Mouse (Mus musculus) splenic B cell, adult 2 months (primary cell): Measurements from ENCODE around the gene Snx25.
"Not testable (repeated sequence)": the region's sequence is repeated elsewhere in the genome, so short reads cannot be mapped to it uniquely, and the experiment has no call there.

Source experiments
- DNase-seq: peaks from one replicate; pipeline ENCODE4 v3.0.0-alpha.2; 2011; ENCODE audit warnings: low read depth, low spot score
- H3K27me3 ChIP-seq: 2 replicates; pipeline ENCODE4 v1.6.1; 2012; ENCODE audit warnings: mild to moderate bottlenecking, low read length, moderate library complexity, mixed read lengths; ENCODE audit not compliant: control insufficient read depth, poor library complexity, insufficient read depth, severe bottlenecking
- H3K36me3 ChIP-seq: 2 replicates; pipeline ENCODE4 v1.6.1; 2012; ENCODE audit warnings: mild to moderate bottlenecking, low read length, moderate library complexity, mixed read lengths; ENCODE audit not compliant: control insufficient read depth, poor library complexity, insufficient read depth, severe bottlenecking

Gene Snx25

DNA sequence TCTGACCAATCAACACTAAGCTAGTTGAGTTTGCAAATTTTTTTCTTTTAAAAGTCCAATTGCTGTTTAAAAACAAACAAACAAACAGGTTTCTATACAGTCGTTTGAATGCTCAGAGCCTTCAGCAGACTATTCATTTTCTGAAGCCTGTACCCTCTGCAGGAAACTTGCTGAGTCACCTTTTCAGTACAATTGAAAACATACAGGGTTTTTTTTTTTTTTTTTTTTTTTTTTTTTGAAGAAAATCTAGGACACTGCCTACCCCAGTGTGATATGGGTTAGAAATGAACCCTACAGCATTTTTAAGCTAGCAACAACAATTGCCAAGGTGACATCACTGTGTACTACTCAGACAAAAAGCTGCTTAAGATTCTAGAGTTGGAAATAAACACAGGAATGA, 8.0 kb downstream of the Snx25 start:
- H3K27me3 ChIP-seq = no peaks in the 10 kb centered on the region
- H3K36me3 ChIP-seq = 0 out of 2 replicates have a peak, but pooled peaks cover 3% of the 10 kb centered on the region
- DNase-seq = no peak

DNA sequence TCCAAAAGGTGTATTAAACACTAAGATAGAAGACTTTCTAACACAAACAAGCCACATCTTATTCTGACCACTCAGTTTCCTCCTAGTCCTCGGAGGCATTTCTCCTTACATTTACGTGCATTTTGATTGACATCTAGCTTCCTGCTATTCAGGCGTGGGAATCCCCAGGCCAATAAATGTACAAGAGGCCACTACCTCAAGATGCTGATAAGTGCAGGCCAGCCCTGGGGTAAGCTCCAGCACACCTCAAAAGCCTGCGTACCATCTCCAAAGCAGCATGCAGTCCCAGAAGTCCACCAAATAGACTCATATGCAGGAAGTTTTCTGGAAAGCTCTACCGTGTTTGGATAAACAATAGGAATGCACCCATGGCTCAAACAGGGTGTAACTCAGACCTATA, 8.5 kb downstream of the Snx25 start:
- DNase-seq = no peak

DNA sequence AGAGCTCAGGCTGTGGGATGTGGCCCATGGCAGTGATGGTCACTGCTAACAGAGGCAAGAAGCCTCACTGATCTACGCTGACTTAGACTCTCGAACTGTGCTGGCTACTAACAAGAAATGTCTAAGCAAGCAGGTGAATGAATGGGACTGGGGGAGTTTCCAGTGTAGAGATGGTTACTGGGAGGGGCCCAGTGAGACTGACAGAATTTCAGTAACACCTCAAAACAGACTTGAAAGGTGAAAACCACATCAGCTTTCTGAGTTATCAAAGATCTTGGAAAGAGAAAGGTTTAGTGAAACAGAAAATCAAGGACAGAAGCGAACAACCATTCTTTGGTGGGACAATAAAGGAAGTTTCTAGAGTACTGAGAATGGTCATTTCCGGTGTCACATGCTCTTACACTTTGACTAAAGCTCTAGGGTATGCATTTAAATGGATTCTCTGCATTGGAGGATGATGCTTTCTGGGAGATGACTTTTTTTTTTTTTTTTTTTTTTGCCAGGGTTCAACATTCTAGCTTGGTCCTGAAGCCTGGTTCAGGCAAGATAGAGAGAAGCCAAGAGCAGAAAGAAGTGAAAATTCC, 9.4 kb downstream of the Snx25 start:
- H3K27me3 ChIP-seq = no peaks in the 10 kb centered on the region
- no peak for DNase-seq

More for the DNA sequence above, 8.5 kb downstream of the Snx25 start:
- no peaks in the 10 kb centered on the region for H3K27me3 ChIP-seq
- no peaks in the 10 kb centered on the region for H3K36me3 ChIP-seq

DNA sequence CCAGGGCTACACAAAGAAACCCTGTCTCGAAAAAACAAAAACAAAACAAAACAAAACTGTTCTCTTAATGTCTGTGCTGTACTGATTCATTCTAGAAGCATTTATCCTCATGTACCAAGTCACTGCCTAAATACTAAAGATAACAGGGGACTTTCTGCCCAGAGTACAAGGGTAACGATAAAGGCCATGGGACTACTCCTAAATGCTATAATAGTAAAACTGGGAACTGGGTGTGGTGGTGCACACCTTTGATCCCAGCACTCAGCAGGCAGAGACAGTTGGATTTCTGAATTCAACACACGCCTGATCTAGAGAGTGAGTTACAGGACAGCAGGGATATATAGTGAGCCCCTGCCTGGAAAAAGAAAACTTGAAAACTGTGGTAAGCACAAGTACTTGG, 10.3 kb downstream of the Snx25 start:
- Histone ChIP-seq H3K27me3 (no peaks in the 10 kb centered on the region), H3K36me3 (no peaks in the 10 kb centered on the region)
- DNase-seq = no peak

More for the DNA sequence above, 9.4 kb downstream of the Snx25 start:
- H3K36me3 ChIP-seq = no peaks in the 10 kb centered on the region

DNA sequence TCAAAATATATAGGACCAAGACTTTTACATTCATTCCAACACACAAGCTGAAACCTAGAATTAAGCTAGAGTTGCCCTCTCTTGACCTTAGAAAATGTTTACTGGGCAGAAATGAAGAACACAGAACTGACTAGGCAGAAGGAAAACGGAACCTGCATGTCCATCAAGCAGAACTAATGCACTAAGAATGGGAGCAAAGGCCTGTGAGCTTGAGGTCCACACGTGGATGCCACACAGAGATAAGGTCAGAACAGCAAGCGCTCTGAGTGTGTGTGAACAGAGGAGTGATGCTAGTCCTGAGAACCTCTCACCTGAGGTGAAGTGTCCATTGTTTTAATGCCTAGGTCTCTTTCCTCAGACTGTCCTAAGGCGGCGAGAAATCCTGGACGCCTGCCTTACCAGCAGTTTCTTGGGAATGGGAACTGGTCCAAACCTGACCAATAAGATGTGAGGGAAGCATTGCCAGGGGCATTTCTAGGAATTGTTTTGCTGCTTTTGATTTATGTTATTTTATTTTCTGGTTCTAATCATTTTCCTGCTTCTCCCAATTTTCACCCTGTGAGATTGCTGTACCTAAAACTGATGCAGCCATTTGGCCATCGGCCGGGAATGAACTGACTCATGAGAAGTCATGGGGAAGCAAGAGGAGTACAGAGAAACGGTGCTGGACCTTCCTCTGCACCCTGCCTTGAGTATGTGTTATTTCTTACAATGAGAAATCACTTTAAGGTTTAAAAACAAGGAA, 11.4 kb downstream of the Snx25 start:
- no peak for DNase-seq
- no peaks in the 10 kb centered on the region for H3K27me3 ChIP-seq
- H3K36me3 ChIP-seq = no peaks in the 10 kb centered on the region

DNA sequence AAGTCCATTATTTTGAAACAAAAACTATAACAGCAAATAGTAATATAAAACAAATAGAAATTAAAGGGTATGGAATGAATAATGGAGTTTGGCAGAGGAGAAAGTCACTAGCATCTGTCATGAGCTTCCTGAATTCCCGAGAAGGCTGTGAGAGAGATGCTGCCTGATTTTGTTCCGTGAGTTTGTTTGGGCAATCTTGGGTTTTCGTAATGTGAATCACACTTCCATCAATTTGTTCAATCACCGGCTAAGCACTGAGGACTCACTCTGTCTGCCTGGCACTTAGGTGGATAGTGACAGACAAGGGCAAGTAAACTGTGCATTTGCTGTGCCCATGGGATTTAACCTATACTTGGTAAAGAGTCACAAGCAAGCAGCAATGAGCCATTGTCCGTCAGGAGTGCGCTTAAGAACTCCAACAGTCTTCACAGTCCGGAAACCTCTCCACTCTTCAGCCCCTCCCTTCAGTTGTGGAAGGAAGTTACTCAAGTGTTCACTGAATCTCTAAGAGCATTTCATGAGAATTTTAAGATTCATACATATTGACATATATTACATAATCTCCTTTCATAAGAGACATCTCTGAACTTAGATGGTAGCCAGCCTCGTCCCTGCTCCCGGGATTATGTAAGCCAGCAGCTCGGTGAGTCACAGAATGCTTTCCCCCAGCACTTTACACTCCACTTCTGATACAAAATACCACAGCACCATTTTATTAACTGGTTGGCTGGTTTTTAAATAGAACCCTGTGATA, 13.9 kb downstream of the Snx25 start:
- no peak for DNase-seq
- Histone ChIP-seq H3K27me3 (no peaks in the 10 kb centered on the region), H3K36me3 (no peaks in the 10 kb centered on the region)

DNA sequence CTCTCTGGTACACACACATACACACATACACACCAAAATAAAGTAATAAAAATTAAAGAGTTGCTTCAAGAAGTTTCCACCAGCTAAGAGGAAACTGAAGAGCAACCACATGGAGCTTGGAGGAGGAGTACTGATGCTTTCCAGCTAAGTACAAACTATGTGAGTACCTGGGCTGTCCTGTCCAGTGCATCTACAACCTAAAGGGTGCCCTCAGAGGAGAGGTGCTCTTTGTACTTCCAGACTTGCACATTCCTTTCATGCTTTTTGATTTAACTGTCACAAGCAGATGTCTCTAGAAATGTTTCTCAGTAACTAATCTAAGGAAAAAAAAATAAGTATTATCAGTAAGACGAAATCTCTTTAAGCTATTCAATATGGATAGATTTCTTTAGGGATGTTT, 14.6 kb downstream of the Snx25 start:
- Histone ChIP-seq H3K36me3 (no peaks in the 10 kb centered on the region), H3K27me3 (no peaks in the 10 kb centered on the region)
- DNase-seq = no peak

DNA sequence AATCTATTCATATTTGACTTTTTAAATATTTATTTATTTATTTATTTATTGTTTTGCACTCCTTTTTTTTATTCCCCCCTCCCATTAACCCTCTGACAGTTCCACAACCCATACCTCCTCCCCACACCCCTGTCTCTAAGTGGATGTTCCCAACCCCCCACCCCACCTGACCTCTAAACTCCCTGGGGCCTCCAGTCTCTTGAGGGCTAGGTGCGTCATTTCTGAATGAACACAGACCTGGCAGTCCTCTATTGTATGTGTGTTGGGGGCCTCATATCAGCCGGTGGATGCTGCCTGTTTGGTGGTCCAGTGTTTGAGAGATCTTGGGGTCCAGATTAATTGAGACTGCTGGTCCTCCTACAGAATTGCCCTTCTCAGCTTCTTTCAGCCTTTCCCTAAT, 16.4 kb downstream of the Snx25 start:
- DNase-seq = peak; percentile 45
- H3K27me3 ChIP-seq, H3K36me3 ChIP-seq: not testable (repeated sequence)

DNA sequence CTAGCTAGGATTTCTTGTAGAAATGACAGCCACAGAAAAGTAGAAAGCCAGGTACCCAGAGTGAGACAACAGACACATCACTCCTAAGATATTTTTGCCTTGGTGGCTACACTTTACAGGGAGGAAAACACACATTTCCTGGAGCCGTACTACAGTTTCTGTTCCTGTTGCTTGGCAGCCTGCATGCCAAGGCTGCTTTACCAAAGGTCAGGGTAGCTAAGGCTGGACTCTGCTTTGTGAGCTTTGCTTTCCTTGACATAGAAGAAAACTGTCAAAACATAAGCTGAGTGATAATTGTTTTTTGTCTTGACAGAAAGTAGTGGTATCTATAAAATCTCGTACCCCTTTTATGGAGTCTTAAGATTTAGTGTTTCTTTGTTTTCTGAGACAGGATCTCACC, 21.5 kb downstream of the Snx25 start:
- Histone ChIP-seq H3K36me3 (no peaks in the 10 kb centered on the region), H3K27me3 (no peaks in the 10 kb centered on the region)
- DNase-seq = no peak

DNA sequence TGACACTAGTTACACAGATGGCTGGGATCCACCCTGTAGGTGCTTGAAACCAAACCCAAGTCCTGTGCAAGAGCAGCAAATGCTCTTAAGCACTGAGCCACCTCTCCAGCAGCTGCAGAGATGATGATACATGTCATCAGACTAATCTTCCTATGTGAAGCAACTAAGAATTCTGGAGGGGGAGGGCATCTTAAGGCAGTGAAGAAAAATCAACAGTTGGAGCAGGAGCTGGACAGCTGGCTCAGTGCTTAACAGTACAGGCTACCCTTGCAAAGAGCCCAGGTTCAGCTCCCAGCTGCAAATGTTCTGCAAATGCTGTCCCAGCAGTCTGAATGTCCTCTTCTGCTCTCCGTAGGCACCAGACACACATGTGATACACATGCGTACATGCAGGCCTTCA, 29.5 kb downstream of the Snx25 start:
- Histone ChIP-seq H3K27me3 (no peaks in the 10 kb centered on the region), H3K36me3 (peaks cover 8% of the 10 kb centered on the region; the same call in 1 of the 2 replicates)
- DNase-seq = no peak

DNA sequence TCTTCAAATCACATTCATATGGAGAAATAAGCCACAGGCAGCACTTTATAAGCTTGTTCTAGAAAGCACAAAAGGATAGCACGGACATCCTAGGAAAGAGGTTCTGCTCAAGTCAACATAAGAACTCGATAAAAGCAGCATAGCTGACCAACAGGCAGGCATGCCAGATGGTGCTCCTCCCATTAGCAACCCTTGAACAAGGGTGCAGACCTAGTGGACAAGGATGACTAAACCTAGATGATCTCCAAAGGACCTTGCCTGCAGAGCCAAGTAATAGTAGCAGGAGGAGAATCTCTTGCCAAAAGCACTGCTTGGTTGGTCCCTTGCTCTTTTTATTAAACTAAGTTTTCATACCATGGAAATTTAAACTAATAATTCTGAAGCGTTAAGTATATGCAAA, 32.8 kb downstream of the Snx25 start:
- DNase-seq = no peak
- Histone ChIP-seq H3K27me3 (no peaks in the 10 kb centered on the region), H3K36me3 (peaks cover 8% of the 10 kb centered on the region)

DNA sequence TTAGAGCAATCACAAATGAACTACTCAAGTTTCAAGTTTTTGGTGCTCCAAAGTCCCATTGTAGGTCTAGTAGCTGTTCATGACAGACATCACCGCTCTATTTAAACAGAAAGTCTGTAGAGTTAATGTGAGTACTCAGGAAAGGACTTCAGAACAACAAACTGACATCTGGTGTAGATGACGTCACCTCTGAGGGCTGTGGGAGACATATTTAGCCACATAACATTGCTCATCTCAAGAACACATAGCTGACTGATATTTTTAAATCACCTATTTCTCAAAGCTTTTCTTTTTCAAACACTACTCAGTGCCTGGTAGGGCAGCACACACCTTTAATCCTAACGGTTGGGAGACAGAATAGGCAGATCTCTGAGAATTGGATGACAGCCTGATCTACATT, 34.8 kb downstream of the Snx25 start:
- DNase-seq = no peak
- H3K36me3 ChIP-seq = peaks cover 3% of the 10 kb centered on the region
- no peaks in the 10 kb centered on the region for H3K27me3 ChIP-seq

DNA sequence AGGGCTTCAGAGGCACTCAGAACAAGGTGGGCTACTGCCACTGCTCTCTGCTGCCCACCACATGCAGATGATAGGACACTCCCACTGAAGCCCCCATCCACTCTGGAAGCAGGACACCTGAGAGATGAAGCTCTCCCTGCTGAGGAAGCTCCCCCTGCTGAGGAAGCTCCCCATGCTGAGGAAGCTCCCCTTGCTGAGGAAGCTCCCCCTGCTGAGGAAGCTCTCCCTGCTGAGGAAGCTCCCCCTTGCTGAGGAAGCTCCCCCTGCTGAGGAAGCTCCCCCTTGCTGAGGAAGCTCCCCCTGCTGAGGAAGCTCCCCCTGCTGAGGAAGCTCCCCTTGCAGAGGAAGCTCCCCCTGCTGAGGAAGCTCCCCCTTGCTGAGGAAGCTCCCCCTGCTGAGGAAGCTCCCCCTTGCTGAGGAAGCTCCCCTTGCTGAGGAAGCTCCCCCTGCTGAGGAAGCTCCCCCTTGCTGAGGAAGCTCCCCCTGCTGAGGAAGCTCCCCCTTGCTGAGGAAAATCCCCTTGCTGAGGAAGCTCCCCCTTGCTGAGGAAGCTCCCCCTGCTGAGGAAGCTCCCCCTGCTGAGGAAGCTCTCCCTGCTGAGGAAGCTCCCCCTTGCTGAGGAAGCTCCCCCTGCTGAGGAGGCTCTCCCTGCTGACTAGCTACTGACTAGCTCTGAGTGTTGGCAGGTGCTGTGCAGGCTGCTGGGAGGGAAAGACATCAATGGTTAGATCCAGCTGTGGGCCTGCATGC, 38.4 kb downstream of the Snx25 start:
- not testable (repeated sequence) for H3K27me3 ChIP-seq, H3K36me3 ChIP-seq
- DNase-seq = peak; percentile 14

DNA sequence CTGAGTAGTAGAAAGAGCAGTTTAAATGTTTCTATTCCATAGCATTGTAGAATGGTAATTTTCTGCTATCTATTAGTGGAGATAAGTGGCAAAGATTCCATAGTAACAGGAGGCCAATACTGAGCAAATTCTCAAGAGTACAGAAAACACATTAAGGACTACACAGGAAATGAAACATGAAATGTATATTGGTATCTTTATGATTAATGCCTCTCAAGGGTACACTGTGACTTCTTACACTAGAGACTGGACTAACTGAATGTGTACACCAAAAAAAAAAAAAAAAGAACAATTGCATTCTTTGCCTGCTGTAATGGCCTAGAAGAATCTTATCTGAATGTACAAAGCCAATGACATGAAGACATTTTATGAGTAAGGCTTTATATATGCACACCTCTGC, 44.3 kb downstream of the Snx25 start:
- Histone ChIP-seq H3K36me3 (peaks cover 5% of the 10 kb centered on the region; the same call in 1 of the 2 replicates), H3K27me3 (no peaks in the 10 kb centered on the region)
- no peak for DNase-seq

DNA sequence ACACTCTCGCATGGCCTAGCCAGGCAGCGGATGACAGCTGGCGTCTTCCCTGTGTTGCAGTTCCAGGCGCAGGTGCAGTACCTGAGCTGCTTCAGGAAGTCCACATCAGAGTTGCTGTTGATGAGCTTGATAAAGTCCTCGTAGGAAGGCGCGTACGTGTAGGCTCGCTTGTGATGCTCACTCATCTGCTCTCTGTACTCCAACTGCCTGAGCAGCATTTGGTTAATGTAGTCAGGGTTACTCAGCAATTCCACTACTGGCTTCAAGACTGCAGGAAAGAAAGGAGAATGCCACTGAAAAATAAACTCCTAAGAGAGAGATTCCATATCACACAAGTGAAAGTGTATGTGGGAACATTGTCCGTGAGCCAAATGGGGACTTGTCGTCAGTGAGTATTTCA, 48.5 kb downstream of the Snx25 start:
- no peaks in the 10 kb centered on the region for H3K27me3 ChIP-seq
- H3K36me3 ChIP-seq = peaks cover 13% of the 10 kb centered on the region
- no peak for DNase-seq
